Mouse (Mus musculus): ENCODE results near the gene Zdhhc17. TPM values are rescaled to one million over a fixed set of nuclear protein-coding genes. Genes with fewer than 3 reads are reported as not detected.

Gene Zdhhc17
- polyA plus RNA-seq, 1 experiment from 2014 or later = 17.3 TPM

DNA sequence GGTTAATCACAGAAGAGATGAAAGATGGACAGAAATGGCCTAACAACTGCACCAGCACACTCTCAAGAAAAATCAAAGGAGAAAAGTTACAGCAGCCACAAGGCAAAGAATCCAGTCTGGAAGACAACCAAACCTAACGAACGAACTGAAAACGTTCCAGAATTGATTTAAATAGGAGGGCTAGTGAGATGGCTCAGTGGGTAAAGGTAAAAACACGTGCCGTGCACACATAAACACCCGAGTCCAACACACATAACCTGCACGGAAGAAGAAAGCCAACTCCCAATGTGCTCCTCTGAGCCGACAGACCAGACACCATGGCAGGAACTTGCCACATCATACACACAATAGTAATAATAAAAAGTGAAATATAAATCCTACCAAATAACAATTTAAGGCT lies 57.7 kb downstream of the Zdhhc17 start:
- Histone ChIP-seq H3K27ac (ENCODE audit: low read length) (peak overlapping the region; percentile 3; the same call in 1 of the 2 replicates), H3K9ac (ENCODE audit: low read length) (no peak overlapping the region)
- 74% methylated on average over 8 of the region's 8 CpGs for WGBS

DNA sequence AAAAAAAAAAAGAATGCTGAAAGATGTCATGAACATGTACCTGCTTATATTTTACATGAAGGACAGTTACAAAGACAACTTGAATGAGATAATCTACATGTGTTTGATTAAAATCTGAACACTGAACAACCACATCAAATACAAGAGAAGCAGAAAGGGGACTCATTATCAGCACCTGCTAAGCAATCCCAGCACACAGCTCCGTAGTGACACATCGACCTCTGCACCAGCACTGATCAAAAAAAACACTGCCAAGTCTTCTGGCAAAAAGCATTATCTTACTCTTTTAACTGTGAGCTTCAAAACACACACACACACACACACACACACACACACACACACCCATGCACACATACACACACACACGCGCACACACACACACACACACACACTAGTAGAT lies 58.2 kb downstream of the Zdhhc17 start:
- Histone ChIP-seq H3K9me3 (replicated peaks; ENCODE audit: control insufficient read depth, low read length) (no peaks in the 10 kb centered on the region), H3K4me2 (ENCODE audit: low read depth, low read length) (no peak overlapping the region), H3K27me3 (ENCODE audit: control insufficient read depth, insufficient read depth, low read length) (no peaks in the 10 kb centered on the region), H3K36me3 (ENCODE audit: control insufficient read depth, insufficient read depth, low read length) (0 out of 2 replicates have a peak, but pooled peaks cover 4% of the 10 kb centered on the region), H3K27ac (ENCODE audit: low read length) (no peak overlapping the region; the same call in 1 of the 2 replicates), H3K9ac (ENCODE audit: low read length) (no peak overlapping the region), H3K4me1 (ENCODE audit: control insufficient read depth, insufficient read depth, low read length) (no peaks in the 10 kb centered on the region), H3K4me3 (replicated peaks; ENCODE audit: low read length) (no peak overlapping the region)
- ATAC-seq (ENCODE audit: insufficient read depth, low FRiP score) = no peak
- 75% methylated on average over 4 of the region's 4 CpGs for WGBS

More for the DNA sequence above, 57.7 kb downstream of the Zdhhc17 start:
- Histone ChIP-seq H3K4me3 (replicated peaks; ENCODE audit: low read length) (no peak overlapping the region), H3K36me3 (ENCODE audit: control insufficient read depth, insufficient read depth, low read length) (0 out of 2 replicates have a peak, but pooled peaks cover 4% of the 10 kb centered on the region), H3K4me2 (ENCODE audit: low read depth, low read length) (no peak overlapping the region), H3K9me3 (replicated peaks; ENCODE audit: control insufficient read depth, low read length) (no peaks in the 10 kb centered on the region), H3K27me3 (ENCODE audit: control insufficient read depth, insufficient read depth, low read length) (no peaks in the 10 kb centered on the region), H3K4me1 (ENCODE audit: control insufficient read depth, insufficient read depth, low read length) (no peaks in the 10 kb centered on the region)
- no peak for ATAC-seq (ENCODE audit: insufficient read depth, low FRiP score)

DNA sequence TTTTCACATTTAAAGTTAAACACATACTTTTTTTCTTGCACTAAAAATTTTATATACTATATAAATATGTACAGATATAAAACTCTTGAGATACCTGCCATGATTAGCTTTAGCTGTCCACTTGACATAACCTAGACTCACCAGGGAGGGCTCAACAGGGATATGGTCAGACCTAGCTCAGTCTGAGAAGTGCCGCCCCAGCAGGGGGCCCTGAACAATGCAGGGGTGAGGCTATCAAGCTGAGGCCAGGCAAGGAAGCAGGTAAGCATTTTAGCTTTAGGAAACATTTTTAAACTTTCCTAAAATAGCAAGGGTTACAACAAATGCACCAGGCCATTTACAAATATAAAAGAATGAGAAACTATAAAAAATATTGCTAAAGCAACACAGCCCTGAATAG lies 58.8 kb downstream of the Zdhhc17 start:
- Histone ChIP-seq H3K4me1 (ENCODE audit: control insufficient read depth, insufficient read depth, low read length) (no peaks in the 10 kb centered on the region), H3K9me3 (replicated peaks; ENCODE audit: control insufficient read depth, low read length) (no peaks in the 10 kb centered on the region), H3K9ac (ENCODE audit: low read length) (no peak overlapping the region), H3K4me2 (ENCODE audit: low read depth, low read length) (no peak overlapping the region), H3K27ac (ENCODE audit: low read length) (no peak overlapping the region), H3K27me3 (ENCODE audit: control insufficient read depth, insufficient read depth, low read length) (no peaks in the 10 kb centered on the region), H3K36me3 (ENCODE audit: control insufficient read depth, insufficient read depth, low read length) (0 out of 2 replicates have a peak, but pooled peaks cover 4% of the 10 kb centered on the region), H3K4me3 (replicated peaks; ENCODE audit: low read length) (no peak overlapping the region)
- WGBS = 74% methylated on average over 1 of the region's 1 CpGs
- ATAC-seq (ENCODE audit: insufficient read depth, low FRiP score) = no peak

DNA sequence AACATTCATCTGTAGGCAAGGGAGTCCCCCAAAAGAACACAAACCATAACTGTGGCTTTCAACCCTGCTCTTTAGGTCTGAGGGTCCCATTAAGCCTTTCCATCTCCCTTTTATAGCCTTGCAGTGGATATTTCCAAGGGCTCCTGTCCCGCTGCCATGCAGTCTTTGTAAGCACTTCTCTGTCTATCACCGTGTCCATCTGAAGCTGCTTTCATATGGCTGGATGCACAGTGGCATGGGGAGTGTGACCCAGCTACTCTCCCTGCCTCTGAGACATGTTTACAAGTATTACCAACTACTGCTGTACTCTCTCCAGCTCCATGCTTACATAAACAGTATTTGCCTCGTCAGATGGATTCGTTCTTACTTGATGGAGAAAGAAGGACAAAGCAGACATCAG lies 62.4 kb downstream of the Zdhhc17 start:
- 78% methylated on average over 4 of the region's 4 CpGs for WGBS
- Histone ChIP-seq H3K27ac (ENCODE audit: low read length) (no peak overlapping the region), H3K9me3 (replicated peaks; ENCODE audit: control insufficient read depth, low read length) (no peaks in the 10 kb centered on the region), H3K9ac (ENCODE audit: low read length) (no peak overlapping the region), H3K4me2 (ENCODE audit: low read depth, low read length) (no peak overlapping the region), H3K4me3 (replicated peaks; ENCODE audit: low read length) (no peak overlapping the region), H3K4me1 (ENCODE audit: control insufficient read depth, insufficient read depth, low read length) (no peaks in the 10 kb centered on the region), H3K27me3 (ENCODE audit: control insufficient read depth, insufficient read depth, low read length) (no peaks in the 10 kb centered on the region), H3K36me3 (ENCODE audit: control insufficient read depth, insufficient read depth, low read length) (peaks cover 10% of the 10 kb centered on the region; the same call in 1 of the 2 replicates)
- no peak for ATAC-seq (ENCODE audit: insufficient read depth, low FRiP score)

DNA sequence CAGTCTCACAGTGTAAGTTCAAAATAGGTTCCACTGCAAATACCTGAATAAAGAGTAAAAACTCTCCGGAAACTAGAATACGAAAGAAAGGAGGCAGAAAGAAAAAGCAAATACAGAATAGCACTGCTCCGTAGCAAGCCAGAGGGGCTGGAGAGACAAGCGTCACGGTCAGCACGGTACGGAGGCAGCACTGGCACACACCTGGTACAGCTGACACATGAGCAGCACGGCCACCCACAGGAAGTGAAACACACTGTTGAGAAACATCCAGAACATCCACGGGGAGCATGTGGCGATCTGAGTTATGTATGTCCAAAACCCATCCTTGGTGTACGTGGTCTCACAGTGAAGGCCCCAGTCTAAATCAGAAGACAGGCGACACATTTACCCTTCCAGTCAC lies 64.0 kb downstream of the Zdhhc17 start:
- H3K9ac ChIP-seq (ENCODE audit: low read length) = no peak overlapping the region
- no peaks in the 10 kb centered on the region for H3K4me1 ChIP-seq (ENCODE audit: control insufficient read depth, insufficient read depth, low read length)
- no peak overlapping the region for H3K4me2 ChIP-seq (ENCODE audit: low read depth, low read length)
- H3K27me3 ChIP-seq (ENCODE audit: control insufficient read depth, insufficient read depth, low read length) = no peaks in the 10 kb centered on the region
- H3K4me3 ChIP-seq (replicated peaks; ENCODE audit: low read length) = no peak overlapping the region
- no peaks in the 10 kb centered on the region for H3K9me3 ChIP-seq (replicated peaks; ENCODE audit: control insufficient read depth, low read length)
- WGBS = 81% methylated on average over 12 of the region's 12 CpGs
- H3K36me3 ChIP-seq (ENCODE audit: control insufficient read depth, insufficient read depth, low read length) = peaks cover 10% of the 10 kb centered on the region; the same call in 1 of the 2 replicates
- no peak for ATAC-seq (ENCODE audit: insufficient read depth, low FRiP score)
- no peak overlapping the region for H3K27ac ChIP-seq (ENCODE audit: low read length)

DNA sequence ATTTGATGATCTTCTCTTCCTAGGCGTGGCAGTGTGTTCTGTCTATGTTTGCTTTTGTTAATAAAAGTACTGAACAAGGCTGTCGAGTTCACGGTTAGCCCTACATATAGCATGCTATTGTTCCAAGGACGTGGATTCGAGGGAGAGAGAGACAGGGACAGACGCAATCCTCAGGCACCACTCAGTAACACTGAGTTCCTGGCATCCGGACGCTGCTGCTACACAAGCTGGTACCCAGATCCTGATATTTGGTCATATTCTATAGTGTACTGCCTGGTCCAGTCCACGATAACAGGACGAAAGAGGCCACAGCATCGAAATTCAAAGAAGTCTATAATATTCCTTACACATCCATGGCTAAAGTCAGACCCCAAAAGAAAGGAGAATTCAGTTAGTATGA lies 65.8 kb downstream of the Zdhhc17 start:
- H3K4me3 ChIP-seq (replicated peaks; ENCODE audit: low read length) = no peak overlapping the region
- no peaks in the 10 kb centered on the region for H3K9me3 ChIP-seq (replicated peaks; ENCODE audit: control insufficient read depth, low read length)
- H3K27ac ChIP-seq (ENCODE audit: low read length) = no peak overlapping the region
- no peaks in the 10 kb centered on the region for H3K27me3 ChIP-seq (ENCODE audit: control insufficient read depth, insufficient read depth, low read length)
- 88% methylated on average over 11 of the region's 11 CpGs for WGBS
- no peak overlapping the region for H3K4me2 ChIP-seq (ENCODE audit: low read depth, low read length)
- no peak for ATAC-seq (ENCODE audit: insufficient read depth, low FRiP score)
- H3K4me1 ChIP-seq (ENCODE audit: control insufficient read depth, insufficient read depth, low read length) = no peaks in the 10 kb centered on the region
- H3K9ac ChIP-seq (ENCODE audit: low read length) = no peak overlapping the region
- H3K36me3 ChIP-seq (ENCODE audit: control insufficient read depth, insufficient read depth, low read length) = peaks cover 7% of the 10 kb centered on the region; the same call in 1 of the 2 replicates

DNA sequence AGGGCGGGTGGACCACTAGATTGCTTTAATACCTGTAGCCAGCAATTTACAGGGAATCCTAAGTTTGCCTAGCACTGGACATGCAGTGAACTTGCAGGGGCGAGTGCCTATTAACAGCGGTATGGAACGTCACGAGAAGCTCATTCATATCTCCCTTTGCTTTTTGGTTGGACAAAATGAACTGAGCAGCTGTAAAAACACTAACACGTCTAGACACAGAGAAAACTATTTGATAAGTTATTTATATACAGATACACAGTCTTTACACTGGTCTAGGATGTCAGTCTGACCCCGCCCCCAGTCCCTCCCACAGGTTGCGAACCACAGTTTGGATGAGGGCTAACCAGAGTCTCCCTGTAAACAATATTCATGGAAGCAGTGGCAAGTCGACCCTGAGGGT lies 67.1 kb downstream of the Zdhhc17 start:
- no peak for ATAC-seq (ENCODE audit: insufficient read depth, low FRiP score)
- Histone ChIP-seq H3K4me1 (ENCODE audit: control insufficient read depth, insufficient read depth, low read length) (no peaks in the 10 kb centered on the region), H3K4me2 (ENCODE audit: low read depth, low read length) (no peak overlapping the region), H3K4me3 (replicated peaks; ENCODE audit: low read length) (no peak overlapping the region), H3K9ac (ENCODE audit: low read length) (no peak overlapping the region), H3K9me3 (replicated peaks; ENCODE audit: control insufficient read depth, low read length) (no peaks in the 10 kb centered on the region), H3K27ac (ENCODE audit: low read length) (no peak overlapping the region), H3K36me3 (ENCODE audit: control insufficient read depth, insufficient read depth, low read length) (peaks cover 13% of the 10 kb centered on the region; the same call in 1 of the 2 replicates), H3K27me3 (ENCODE audit: control insufficient read depth, insufficient read depth, low read length) (no peaks in the 10 kb centered on the region)
- whole genome bisulfite sequencing = 82% methylated on average over 9 of the region's 9 CpGs

DNA sequence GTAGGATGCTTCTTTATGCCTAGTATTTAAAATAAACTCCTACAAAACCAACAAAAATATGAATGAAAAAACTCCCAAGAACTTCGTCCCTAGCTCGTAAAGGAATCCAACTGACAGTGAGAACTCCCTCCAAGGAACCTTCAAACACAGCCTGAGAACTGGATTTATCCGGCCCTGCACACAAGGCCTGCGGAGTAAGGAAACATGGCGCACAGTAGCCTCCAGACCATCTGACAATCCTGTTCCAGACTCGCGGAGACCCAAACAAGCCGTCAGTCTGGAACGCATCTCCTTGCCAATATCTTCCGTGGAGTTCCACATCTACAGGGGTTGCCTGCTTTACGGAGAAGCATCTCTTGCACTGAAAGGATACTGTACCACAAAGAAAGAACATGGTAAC lies 68.0 kb downstream of the Zdhhc17 start:
- H3K36me3 ChIP-seq (ENCODE audit: control insufficient read depth, insufficient read depth, low read length) = peaks cover 13% of the 10 kb centered on the region; the same call in 1 of the 2 replicates
- no peaks in the 10 kb centered on the region for H3K27me3 ChIP-seq (ENCODE audit: control insufficient read depth, insufficient read depth, low read length)
- no peak overlapping the region for H3K9ac ChIP-seq (ENCODE audit: low read length)
- H3K4me1 ChIP-seq (ENCODE audit: control insufficient read depth, insufficient read depth, low read length) = no peaks in the 10 kb centered on the region
- H3K27ac ChIP-seq (ENCODE audit: low read length) = no peak overlapping the region
- 90% methylated on average over 11 of the region's 11 CpGs for WGBS
- ATAC-seq (ENCODE audit: insufficient read depth, low FRiP score) = no peak
- H3K9me3 ChIP-seq (replicated peaks; ENCODE audit: control insufficient read depth, low read length) = no peaks in the 10 kb centered on the region
- no peak overlapping the region for H3K4me2 ChIP-seq (ENCODE audit: low read depth, low read length)
- no peak overlapping the region for H3K4me3 ChIP-seq (replicated peaks; ENCODE audit: low read length)

DNA sequence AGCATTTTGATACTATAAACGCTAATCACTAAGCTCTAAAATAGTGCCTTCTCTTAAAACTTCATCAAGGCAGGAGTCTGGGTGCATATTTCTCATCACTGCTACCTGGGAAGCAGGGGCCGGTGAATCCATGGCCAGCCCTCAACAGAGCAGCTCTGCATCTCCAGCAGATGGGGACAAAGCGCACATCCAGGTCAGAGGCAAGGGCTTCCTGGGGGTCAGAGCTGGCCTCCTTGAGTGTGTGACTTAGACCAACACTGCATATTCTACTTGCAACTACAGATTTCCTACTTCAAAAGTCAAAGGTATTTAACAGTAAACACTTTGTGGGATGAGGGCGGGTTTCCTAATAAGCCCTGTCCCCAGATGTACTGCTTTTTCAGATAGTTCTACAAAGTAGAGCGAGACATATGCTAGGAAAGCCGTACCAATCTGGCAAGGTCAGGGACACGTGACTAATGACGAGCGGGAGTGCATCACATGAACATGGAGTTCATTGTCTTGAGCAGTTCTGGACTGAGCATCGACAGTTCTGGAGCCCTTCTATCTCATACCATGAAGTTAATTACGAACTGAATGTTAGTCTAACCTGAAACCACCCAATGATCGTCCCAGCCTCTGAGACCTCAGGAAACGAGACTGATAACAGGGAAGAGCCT lies 69.1 kb downstream of the Zdhhc17 start:
- H3K27me3 ChIP-seq (ENCODE audit: control insufficient read depth, insufficient read depth, low read length) = no peaks in the 10 kb centered on the region
- H3K4me2 ChIP-seq (ENCODE audit: low read depth, low read length) = no peak overlapping the region
- H3K36me3 ChIP-seq (ENCODE audit: control insufficient read depth, insufficient read depth, low read length) = peaks cover 13% of the 10 kb centered on the region; the same call in 1 of the 2 replicates
- H3K9me3 ChIP-seq (replicated peaks; ENCODE audit: control insufficient read depth, low read length) = no peaks in the 10 kb centered on the region
- no peak for ATAC-seq (ENCODE audit: insufficient read depth, low FRiP score)
- no peaks in the 10 kb centered on the region for H3K4me1 ChIP-seq (ENCODE audit: control insufficient read depth, insufficient read depth, low read length)
- no peak overlapping the region for H3K4me3 ChIP-seq (replicated peaks; ENCODE audit: low read length)
- H3K27ac ChIP-seq (ENCODE audit: low read length) = no peak overlapping the region
- no peak overlapping the region for H3K9ac ChIP-seq (ENCODE audit: low read length)
- 86% methylated on average over 13 of the region's 13 CpGs for WGBS
